Mouse (Mus musculus): Measurements from ENCODE around the gene Mast4. TPM values are rescaled to one million over a fixed set of nuclear protein-coding genes. Genes with fewer than 3 reads are reported as not detected.

The Mast4 gene
- total RNA-seq, 1 experiment from 2014 or later: 4.1 TPM

DNA sequence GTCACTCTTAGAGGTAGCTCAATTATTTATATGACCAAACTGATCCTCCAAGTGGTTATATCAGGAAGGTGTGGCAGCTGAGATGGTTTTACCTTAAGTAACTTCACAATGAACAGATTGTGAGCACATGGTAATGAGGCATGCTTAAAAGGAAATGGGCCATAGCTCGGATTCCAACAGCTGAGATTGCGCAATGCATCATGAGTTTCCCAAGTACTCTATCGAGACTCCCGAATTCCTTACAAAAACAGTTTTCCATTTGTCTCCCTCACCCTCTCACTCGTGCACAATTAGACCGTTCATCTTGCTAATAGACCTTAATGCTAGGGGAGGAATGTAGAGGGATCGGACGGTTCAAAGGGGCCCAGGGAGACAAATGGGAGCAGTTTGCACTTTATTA, 564.1 kb downstream of the Mast4 start:
- no peak for ATAC-seq (replicated peaks; ENCODE audit: insufficient number of reproducible peaks, low FRiP score, low TSS enrichment, poor library complexity, severe bottlenecking)

DNA sequence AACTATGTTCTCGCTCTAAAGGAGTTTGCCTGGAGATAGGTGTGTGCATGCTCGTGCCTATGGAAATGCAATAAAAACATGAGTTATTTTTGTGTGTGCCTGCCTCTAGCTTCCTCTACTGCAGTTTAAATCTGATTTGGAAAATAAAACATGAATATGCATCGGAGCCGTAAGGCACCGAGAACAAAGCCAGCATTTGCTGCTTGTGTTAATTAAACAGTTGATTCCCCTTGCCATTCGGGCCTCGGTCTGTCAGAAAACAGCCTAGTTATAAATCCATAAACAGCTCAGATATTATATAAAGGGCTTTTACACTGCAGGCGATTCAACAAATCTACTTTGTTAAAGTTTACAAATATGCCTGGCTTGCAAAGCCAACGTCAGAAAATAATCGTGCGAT, 565.8 kb downstream of the Mast4 start:
- ATAC-seq (replicated peaks; ENCODE audit: insufficient number of reproducible peaks, low FRiP score, low TSS enrichment, poor library complexity, severe bottlenecking): no peak

DNA sequence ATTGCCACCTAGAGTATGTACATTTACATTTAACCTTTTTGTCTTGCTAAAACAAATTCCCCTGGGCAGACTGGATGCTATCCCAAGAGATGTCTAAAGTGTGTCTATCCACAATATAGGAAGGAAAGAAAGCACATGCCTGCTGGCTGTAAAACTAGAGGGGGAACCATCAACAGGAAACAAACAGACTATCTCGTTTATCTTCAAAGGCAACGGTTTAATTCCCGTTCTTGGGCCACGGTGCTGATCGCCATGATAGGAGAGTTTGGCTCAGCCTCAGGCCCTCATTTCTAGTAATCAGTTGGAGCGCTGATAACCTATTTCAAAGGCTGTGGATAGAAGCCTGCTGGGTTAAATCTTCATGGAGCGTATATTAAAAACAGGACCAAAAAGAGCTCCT, 567.2 kb downstream of the Mast4 start:
- no peak for ATAC-seq (replicated peaks; ENCODE audit: insufficient number of reproducible peaks, low FRiP score, low TSS enrichment, poor library complexity, severe bottlenecking)

DNA sequence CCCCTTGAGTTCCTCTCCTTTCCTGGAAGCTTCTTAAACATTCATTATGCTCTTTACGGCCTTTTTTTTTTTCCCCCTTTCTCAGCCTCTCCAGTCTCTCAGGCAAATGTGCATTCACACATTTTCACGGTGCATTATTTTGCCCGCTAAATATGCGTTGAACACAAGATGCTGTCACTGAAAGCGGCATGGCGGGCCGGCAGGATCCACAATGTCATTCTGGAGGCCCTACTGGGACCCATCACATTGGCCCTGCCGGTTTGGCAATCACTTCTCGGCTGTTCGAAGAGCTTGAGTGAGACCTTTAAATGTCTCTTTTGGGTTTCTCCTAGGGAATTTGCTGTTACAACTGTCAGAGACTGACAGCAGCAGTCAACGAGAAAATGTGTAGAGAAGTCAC, 569.1 kb downstream of the Mast4 start:
- no peak for ATAC-seq (replicated peaks; ENCODE audit: insufficient number of reproducible peaks, low FRiP score, low TSS enrichment, poor library complexity, severe bottlenecking)

DNA sequence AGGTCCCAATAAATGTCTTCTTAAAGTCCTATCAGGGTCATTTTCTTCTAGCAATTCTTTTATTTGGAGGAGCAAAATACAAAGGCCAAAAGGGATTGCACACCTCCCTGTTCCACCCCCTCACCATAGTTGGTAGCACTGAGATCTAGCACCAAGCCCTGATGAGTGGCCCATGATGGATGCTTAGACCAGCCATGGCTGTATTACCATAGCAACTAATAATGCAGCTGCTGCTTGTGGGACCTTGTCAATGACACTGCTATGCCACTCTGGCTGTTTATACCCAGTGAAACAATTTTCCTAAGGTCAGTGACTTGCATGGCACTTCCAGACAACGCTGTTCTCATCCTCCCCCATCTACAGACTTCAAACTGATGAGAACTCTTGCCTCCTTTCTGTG, 570.1 kb downstream of the Mast4 start:
- no peak for ATAC-seq (replicated peaks; ENCODE audit: insufficient number of reproducible peaks, low FRiP score, low TSS enrichment, poor library complexity, severe bottlenecking)

DNA sequence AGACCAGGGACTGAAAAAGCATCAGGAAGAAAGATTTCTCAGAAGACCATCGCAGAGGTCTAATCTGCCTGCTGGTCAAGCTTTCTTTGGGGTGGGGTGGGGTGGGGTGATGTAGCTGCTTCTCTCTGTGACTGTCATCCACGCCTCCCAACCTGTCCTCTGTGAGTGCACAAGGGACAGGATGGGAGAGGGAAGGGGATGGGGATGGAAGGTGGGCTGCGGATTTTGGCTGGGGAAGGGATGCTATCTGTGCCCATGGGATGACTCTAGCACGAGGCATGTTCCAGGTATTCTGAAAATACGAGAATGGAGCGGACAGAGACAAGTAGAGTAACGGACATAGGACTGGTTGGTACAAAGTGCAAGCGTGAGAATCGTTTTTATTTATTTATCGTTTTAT, 572.1 kb downstream of the Mast4 start:
- no peak for ATAC-seq (replicated peaks; ENCODE audit: insufficient number of reproducible peaks, low FRiP score, low TSS enrichment, poor library complexity, severe bottlenecking)

DNA sequence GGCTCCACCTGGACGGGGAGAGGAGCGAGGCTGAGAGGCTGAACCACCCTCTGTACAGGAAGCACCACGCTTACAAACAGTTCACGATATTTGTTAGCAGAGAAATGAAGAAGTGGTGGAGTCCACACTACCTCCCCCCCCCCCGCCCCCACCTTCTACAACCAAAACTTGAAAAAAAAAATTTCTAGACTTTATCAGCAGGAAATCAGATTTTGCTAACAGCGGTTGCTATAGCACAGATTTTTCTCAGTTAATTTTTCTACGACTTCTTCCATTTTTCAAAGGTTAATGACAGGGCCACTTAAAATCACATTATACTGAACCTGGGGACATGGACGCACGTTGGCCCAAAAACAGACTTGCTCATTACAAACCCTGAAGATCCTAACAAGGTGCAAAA, 572.9 kb downstream of the Mast4 start:
- ATAC-seq (replicated peaks; ENCODE audit: insufficient number of reproducible peaks, low FRiP score, low TSS enrichment, poor library complexity, severe bottlenecking): no peak

DNA sequence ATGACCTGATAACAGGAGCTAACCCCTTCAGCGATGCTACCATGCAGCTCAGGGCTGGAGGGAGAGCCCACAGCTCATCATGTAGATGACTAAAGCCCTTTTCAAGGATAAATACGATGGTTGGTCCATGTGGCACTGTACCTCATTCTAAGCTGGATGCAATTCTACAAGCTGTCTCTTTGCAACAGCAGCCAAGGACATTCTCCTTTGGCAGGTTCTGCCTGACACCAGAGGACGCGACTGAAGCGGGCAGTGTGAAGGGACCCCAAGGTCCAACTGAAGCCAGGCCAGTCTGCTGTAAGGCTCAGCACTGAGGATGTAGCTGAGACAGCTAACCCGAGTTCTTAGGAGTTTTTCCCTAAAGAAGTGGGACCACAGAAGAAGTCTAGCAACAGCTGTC, 576.3 kb downstream of the Mast4 start:
- no peak for ATAC-seq (replicated peaks; ENCODE audit: insufficient number of reproducible peaks, low FRiP score, low TSS enrichment, poor library complexity, severe bottlenecking)

DNA sequence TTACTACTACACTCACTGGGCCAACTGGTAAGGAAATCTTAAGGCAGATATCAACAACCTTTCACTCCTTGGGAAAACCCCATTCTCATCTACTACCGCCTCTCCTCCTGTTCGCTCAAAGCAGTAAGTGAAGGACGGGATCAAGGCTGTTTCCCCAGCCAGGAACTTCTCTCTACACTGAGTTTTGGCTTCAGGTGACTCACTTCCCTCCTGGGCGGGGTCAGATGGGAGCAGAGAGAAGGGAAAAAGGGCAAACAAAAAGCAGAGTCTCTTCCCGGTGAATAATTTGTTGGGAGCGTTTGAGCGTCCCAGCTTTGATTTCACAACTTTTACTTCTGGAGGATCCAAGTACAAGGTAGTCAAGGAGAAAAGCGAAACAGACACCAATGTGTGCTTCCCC, 578.2 kb downstream of the Mast4 start:
- ATAC-seq (replicated peaks; ENCODE audit: insufficient number of reproducible peaks, low FRiP score, low TSS enrichment, poor library complexity, severe bottlenecking): no peak

DNA sequence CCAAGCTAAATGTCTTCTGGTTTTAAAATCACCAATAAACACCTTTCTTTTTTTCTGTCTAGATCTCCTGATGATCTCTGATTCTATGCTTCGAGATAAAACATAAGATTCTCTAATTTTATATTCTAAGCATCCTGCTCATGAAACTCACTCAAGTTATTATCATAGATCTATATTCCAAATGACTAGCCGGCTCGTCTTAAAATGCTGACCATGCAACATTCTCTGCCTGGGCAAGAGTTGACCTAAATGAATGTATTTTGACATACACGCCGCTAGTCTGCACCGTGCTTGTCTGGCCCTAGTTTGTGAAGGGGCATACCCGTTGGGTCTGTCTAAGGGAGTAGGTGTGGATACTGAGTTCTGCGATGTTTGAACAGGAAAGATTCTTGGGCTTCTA, 579.2 kb downstream of the Mast4 start:
- no peak for ATAC-seq (replicated peaks; ENCODE audit: insufficient number of reproducible peaks, low FRiP score, low TSS enrichment, poor library complexity, severe bottlenecking)

DNA sequence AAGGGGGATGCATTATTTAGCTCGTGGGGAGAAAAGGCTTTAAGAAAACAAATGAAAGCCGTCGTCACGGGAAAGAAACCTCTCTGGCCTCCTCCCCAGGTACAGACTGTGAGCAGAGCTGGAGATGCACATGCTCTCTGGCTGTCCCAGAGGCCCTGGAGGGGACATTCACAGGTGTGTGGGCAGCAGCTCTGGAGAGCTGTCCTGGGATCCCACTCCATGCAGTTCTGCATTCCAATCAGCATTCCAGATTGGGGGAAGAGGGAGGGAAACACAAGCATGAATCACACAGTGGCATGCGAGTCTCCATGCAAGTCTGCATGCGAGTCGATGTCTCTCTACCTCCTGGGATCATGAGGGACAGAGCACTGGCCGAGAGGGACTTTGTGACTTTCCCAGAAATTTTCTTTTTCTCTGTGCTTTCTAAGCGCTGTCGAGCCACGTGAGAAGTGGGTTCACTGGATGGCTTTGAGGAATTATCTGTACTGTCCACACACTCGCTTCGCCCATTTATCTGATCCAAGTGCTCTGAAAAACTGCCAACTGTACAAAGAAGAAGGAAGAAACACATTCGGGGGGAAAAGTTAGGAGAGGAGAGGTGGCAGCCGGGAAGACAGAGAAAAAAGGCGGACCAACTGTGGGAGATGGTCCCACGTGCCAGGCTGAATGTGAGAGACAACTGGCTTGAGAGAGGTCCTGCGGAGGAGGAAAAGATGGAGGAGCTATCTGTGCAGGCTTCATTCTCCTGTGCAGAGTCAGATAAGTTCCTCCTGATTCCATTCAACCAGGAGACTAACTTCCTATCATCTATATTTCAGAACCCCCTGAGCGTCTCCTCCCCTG, 580.4 kb downstream of the Mast4 start:
- no peak for ATAC-seq (replicated peaks; ENCODE audit: insufficient number of reproducible peaks, low FRiP score, low TSS enrichment, poor library complexity, severe bottlenecking)

DNA sequence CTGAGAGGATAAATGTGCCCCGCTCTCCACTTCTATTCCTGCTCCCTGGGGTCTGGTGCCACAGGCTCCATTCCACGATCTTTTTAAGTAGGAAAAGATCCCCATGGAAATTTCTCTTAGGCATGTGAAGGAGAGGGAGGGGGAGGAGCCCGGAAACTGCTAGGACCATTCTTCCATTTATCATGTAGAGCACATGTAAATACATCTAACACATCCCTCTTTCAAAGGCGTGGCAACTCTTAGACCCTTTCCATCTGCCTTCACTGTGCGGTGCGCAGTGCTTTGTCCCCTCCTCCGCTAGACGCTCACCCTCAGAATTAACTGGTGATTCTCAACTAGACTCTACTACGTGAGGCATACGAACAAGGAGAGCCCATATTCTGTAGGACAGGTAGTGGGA, 584.4 kb downstream of the Mast4 start:
- ATAC-seq (replicated peaks; ENCODE audit: insufficient number of reproducible peaks, low FRiP score, low TSS enrichment, poor library complexity, severe bottlenecking): no peak

DNA sequence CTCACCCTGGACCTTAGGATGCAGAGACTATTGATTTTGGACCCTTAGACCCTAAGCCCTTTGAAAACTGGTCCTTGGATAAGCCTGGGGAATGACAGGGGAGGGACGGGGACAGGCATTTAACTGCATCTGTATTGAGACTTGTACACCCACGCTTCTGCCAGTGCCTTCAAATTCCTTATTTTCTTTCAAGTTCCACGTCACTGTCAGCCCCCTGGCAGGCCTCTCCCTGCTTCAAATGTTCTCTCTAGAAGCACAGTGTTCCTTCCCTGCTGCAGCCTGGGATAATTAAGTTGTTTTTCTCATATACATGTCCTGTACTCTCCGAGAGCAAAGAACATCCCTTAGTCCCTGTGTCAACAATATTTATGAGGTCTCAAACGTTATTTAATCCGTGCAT, 585.1 kb downstream of the Mast4 start:
- ATAC-seq (replicated peaks; ENCODE audit: insufficient number of reproducible peaks, low FRiP score, low TSS enrichment, poor library complexity, severe bottlenecking): no peak

DNA sequence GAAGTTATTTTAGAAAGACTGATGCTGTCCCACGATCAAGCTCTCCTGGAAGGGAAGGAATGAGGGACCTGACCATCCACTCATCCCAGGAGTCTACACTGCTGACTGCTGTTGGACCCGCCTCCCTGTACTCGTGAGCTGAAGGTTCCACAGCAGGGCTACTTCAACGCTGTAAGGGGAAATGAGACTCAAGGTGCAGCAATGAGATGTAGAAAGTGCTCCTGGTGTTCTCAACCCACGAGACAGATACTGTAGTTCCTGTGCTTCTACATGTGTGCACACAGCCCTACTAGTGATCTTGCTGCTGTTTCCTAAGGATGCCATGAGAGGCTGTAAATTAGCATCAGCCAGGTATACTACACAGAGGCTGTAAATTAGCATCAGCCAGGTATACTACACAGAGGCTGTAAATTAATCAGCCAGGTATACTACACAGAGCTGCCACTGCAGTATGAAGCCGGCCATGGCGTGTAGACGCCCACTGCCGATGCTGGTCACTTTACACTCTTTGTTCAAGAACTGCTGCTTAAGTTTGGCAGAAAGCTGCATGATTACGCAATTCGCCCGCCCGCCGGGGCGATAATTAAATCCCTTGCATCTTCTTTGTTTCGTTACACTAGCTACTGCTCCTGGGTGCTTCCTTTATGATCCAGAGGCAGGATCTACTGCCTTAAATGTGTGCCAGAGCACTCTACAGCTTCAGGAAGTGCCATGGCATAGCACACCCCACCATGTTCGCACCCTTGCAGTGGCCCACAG, 587.3 kb downstream of the Mast4 start:
- no peak for ATAC-seq (replicated peaks; ENCODE audit: insufficient number of reproducible peaks, low FRiP score, low TSS enrichment, poor library complexity, severe bottlenecking)

DNA sequence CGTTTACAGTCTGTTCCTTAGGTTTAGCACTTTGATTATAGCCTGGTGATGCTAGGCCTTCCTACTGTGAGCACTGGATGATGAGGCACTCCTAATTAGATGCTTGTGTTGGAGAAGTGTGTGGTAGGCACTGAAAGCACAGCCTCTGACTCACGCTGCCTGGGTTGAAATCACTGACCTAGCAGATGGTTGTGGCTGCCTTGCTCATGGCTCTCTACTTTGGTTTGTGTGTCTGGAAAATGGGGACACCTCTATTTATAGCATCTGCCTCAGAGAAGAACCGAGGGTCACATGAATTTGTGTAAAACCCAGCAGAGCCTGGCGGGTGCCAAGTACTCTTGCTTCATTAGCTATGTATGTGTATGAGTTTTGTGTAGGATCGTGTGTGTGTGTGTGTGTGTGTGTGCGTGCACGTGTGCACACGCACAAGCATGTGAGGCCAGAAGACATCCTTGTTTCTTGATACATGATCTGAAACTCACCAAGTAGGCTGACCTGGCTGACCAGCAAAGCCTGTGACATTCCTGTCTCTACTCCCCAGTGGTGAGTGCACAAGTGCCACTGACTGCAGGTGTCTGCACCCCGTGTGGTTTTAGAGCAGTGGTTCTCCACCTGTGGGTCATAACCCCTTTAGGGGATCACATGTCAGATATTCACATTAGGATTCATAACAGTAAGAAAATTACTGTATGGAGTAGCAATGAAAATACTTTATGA, 588.5 kb downstream of the Mast4 start:
- ATAC-seq (replicated peaks; ENCODE audit: insufficient number of reproducible peaks, low FRiP score, low TSS enrichment, poor library complexity, severe bottlenecking): no peak

DNA sequence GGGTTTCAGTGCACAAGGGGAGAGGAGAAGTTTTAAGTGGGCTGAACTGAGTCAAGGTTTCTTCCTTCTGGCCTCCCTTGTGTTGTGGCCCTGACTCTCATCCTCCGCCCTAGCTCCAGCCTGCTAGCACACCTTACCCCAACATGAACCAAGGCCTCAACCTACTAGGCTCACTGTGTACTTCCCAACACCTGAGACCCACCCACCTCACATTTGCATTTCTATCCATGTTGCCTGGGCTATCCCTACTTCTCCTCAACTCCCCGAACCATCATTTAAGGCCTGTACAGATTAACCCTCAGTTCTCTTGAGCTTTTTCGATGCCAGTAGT, 589.1 kb downstream of the Mast4 start:
- 0 out of 2 replicates have a peak, but pooled peaks have one; percentile 4 for ATAC-seq (replicated peaks; ENCODE audit: insufficient number of reproducible peaks, low FRiP score, low TSS enrichment, poor library complexity, severe bottlenecking)

DNA sequence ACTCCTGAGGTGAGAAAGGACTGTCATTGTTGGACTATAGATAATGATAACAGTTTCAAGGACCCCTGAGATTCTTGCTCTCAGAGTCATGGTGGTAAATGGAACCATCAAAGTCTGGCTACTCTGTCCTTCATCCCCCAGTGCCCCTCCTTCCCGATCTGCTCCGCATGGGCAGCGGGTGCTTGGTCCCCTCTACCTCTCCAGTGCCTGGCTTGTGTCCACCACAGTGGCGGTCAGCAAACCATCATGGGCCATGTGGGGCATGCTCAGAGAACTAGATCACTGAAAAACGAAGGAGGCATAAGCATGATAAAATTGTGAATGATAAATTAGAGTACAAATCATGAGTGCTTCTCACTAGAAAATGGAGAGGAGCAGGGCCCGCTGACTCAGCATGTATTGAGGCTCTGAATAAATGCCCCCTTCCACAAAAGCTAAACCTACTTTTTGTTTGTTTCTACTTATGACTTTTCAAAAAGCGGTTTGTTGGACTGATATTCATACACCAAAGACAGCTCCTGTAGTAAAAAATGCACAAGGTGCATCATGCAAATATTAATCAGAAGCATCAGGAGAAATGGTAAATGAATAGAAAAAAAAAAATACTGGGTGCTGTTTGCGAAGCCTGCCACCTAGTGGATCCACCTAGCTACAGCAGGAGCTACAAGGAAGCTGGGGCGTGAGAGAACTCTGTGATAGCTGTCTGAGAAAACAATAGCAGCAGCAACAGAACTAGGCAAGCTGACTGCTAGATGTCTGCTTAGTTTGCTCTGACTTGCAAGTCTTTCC, 589.6 kb downstream of the Mast4 start:
- ATAC-seq (replicated peaks; ENCODE audit: insufficient number of reproducible peaks, low FRiP score, low TSS enrichment, poor library complexity, severe bottlenecking): 0 out of 2 replicates have a peak, but pooled peaks have one; percentile 50

DNA sequence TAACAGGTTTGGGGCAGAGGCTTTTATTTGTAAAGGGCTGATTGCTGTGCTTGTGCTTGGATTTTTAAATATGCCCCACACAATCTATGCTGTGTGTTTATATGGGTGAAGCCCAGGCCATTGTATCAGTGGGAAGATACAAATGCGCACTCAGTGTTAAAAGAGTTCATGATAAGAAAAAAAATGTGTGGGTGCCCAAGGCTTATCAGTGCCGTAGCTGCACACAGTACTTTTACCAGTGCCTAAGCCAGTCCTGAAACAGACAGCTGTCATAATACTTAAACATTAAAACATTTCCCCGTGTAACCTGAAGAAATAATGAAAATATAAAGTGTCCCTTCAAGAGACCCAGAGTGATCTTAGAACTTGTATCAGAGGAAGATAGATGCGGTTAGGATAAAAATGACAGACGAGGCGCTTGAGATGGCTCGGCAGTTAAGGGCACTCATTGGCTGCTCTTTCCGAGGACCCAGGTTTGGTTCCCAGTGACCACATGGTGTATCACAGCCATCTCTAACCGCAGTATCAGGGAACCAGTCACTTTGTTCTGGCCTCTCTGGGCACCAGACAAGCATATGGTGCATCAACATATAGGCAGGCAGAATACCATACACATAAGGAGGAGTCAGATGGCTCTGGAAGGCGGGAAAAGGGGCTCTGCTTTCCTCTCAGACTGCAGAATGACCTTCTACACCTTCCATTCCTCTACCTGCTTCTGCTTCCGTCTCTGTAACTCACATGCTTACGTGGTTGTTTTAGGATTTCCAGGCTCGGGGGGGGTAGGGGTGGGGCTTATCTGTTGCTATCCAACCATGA, 594.4 kb downstream of the Mast4 start:
- no peak for ATAC-seq (replicated peaks; ENCODE audit: insufficient number of reproducible peaks, low FRiP score, low TSS enrichment, poor library complexity, severe bottlenecking)

Measured in monocyte, adult 5-6 weeks (primary cell).